Mouse (Mus musculus) bone marrow macrophage, adult 2 months (primary cell): ENCODE data around the gene Ddx21. TPM values are rescaled to one million over a fixed set of nuclear protein-coding genes. Genes with fewer than 3 reads are reported as not detected.

Experiments used
- H3K27ac ChIP-seq: 2 replicates; pipeline ENCODE4 v1.5.1; 2012; ENCODE audit warnings: low read depth, low read length; ENCODE audit not compliant: insufficient read depth
- H3K4me1 ChIP-seq: 2 replicates; pipeline ENCODE4 v1.6.1; 2012; ENCODE audit warnings: low read length; ENCODE audit not compliant: control insufficient read depth, insufficient read depth
- H3K4me3 ChIP-seq: 2 replicates; pipeline ENCODE4 v1.5.1; 2012; ENCODE audit warnings: mild to moderate bottlenecking, low read length, moderate library complexity; ENCODE audit not compliant: insufficient read depth
- CTCF ChIP-seq: IDR thresholded peaks from 2 replicates; pipeline ENCODE4 v1.5.1; 2012; ENCODE audit warnings: low read depth, mild to moderate bottlenecking, low read length, moderate library complexity
- POLR2A ChIP-seq: IDR thresholded peaks from 2 replicates; pipeline ENCODE4 v1.6.1; 2012; ENCODE audit warnings: mild to moderate bottlenecking, low read depth, low read length, borderline replicate concordance
- polyA plus RNA-seq: library from polyadenylated mRNA; stranded (reverse); fragments of >200 nt; gene quantifications from 2 replicates; pipeline ENCODE4 v1.2.4, GENCODE M21; 2012; ENCODE audit not compliant: missing spikeins, insufficient read depth, insufficient read length

Ddx21 gene
- polyA plus RNA-seq, 1 experiment: 18.1 TPM

DNA sequence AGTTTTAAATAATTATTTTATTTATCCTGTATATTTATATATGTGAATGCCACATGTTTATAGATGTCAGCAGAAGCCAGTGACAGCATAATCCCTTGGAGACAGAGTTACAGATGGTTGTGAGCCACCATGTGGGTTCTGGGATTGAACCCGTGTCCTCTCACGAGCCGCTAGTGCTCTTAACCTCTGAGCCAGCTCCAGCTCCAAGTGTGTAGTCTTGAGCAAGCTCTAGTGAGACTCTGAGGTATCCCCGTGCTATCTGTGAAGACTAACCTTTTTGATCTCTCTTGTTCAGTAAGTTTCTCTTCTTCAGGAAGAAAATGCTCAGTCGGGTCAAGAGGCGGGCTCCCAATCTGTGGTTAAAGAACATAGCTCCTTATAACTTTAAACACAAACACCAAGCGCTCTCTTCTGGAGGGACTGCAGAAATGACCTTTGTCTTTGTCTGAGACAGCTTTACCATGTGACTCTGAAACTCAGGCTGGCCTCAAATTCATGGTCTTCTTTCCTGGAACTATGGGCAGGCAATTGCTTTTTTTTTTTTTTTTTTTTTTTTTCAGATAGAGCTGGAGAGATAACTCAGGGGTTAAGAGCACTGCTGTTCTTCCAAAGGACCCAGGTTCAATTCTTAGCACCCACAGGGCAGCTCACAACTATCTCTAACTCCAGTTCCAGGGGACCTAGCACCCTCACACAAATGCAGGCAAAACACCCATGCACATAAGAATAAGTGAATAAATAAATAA is 31.8 kb downstream of the Ddx21 start:
- Histone ChIP-seq H3K4me1 (no peaks in the 10 kb centered on the region), H3K27ac (no peak overlapping the region), H3K4me3 (no peak overlapping the region)
- TF ChIP-seq POLR2A (no peak), CTCF (no peak)

DNA sequence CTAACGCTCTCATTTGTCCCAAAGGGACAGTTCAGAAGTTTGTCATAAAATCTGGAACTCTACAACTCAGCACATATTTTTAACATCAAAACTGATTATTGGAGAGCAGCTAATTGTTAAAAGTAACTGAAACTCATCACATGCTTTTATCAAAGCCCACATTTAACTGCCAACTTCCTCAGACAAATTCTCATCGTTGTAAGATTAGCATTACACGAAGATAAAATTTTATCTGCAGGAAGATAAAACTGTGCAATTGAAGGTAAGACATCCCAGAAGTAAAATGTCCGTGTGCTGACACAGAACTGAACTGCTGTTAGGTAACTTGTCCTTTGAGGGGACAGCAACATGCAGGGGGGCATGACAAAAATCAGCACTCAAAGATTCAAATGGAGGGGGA is 33.2 kb downstream of the Ddx21 start:
- Histone ChIP-seq H3K27ac (no peak overlapping the region), H3K4me1 (no peaks in the 10 kb centered on the region), H3K4me3 (no peak overlapping the region)
- TF ChIP-seq CTCF: no peak
- TF ChIP-seq POLR2A: no peak

DNA sequence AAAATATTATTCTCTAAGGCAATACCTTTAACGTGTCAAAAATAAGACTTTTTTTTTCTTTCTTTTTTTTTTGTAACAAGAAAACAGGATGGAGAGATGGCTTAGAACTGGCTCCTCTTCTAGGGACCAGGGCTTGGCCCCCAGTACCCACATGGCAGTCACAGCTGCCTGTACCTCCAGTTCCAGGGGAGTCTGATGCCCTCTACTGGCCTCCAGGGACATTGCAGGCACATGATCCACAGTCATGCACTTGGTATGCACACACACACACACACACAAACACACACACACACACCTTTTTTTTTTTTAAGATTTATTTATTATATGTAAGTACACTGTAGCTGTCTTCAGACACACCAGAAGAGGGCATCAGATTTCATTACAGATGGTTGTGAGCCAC is 44.3 kb downstream of the Ddx21 start:
- no peak overlapping the region for H3K4me3 ChIP-seq
- no peak overlapping the region for H3K27ac ChIP-seq
- TF ChIP-seq CTCF (peak; percentile 36; the same call in 1 of the 2 replicates), POLR2A (no peak)
- H3K4me1 ChIP-seq: peaks cover 36% of the 10 kb centered on the region

- peak overlapping the region; percentile 55 for H3K27ac ChIP-seq
- peaks cover 36% of the 10 kb centered on the region for H3K4me1 ChIP-seq
- no peak for TF ChIP-seq CTCF
- H3K4me3 ChIP-seq: no peak overlapping the region
Observed at GRCm38 (mm10) chr10:62556558-62556901, 45.6 kb downstream of the Ddx21 start.

GRCm38 (mm10) chr10:62555705-62556557 is 46.1 kb downstream of the Ddx21 start:
- TF ChIP-seq POLR2A (no peak), CTCF (no peak)
- H3K4me1 ChIP-seq: peaks cover 36% of the 10 kb centered on the region
- no peak overlapping the region for H3K4me3 ChIP-seq
- H3K27ac ChIP-seq: peak overlapping the region; percentile 55

DNA sequence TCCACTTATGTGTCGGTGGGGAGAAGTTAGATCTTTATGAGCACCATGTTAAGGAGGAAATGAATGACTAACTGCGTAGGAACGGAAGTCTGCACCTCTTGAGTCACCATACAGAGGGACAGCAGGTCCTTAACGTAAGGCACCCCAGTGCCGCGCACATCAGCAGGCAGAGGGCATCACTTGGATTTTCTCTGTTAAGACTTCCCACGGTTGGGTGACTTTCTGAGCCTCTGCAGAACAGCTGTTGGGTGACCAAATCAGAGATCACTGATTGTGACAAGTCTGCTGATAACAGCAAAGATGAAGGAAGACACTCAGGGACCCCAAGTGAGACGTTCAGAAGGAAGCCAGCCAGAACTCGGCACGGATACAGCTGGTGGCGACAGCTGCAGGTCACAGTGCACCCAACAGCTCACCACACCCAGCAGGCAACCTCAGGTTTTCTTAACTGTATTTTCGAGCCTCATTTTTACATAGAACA is 48.4 kb downstream of the Ddx21 start:
- TF ChIP-seq CTCF (no peak), POLR2A (no peak)
- Histone ChIP-seq H3K4me1 (peaks cover 40% of the 10 kb centered on the region), H3K4me3 (peak overlapping the region; percentile 13; the same call in 1 of the 2 replicates), H3K27ac (peak overlapping the region; percentile 53)

- TF ChIP-seq POLR2A: no peak
- TF ChIP-seq CTCF: no peak
- no peak overlapping the region for H3K27ac ChIP-seq
- peaks cover 33% of the 10 kb centered on the region for H3K4me1 ChIP-seq
- H3K4me3 ChIP-seq: no peak overlapping the region
Observed at GRCm38 (mm10) chr10:62550787-62551300, 51.2 kb downstream of the Ddx21 start.

- Histone ChIP-seq H3K4me1 (peaks cover 27% of the 10 kb centered on the region), H3K27ac (no peak overlapping the region), H3K4me3 (no peak overlapping the region)
- no peak for TF ChIP-seq POLR2A
- TF ChIP-seq CTCF: no peak
Observed at GRCm38 (mm10) chr10:62549523-62550166, 52.4 kb downstream of the Ddx21 start.

DNA sequence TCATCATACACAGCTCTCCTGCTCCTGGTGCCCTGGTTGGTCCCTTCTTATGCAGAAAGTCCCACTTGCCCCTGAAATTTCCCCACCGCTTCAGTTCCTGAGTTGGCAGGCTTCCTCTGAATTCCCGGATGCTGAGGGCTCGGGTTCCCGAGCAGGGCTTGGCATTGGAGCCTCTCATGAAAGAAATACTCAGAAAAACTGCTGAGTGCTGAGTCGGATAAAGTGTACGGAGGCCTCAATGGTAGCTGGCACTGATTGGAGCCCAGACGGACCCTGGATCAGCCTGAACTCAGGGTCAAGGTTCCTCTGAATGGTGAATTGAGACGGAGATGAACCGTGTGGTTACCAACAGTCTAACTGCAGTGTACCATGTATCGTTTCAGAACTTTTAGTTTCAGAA is 55.6 kb downstream of the Ddx21 start:
- Histone ChIP-seq H3K4me3 (no peak overlapping the region), H3K4me1 (peaks cover 26% of the 10 kb centered on the region), H3K27ac (no peak overlapping the region)
- TF ChIP-seq POLR2A (no peak), CTCF (no peak)
